ENCODE assay signal across 27 mouse cellular contexts in genomic region chr11:22500771-22501566, GRCm38 (mm10). TPM values are rescaled to one million over a fixed set of nuclear protein-coding genes. Genes with fewer than 3 reads are reported as not detected.
DNase-seq lines count a peak whose midpoint lies in the region; ATAC-seq and TF ChIP-seq lines count a peak whose summit lies in the region.
"Had no signal": no experiment of that assay in that cellular context is flagged by ENCODE, and none has a peak within 500 bp of the region (broad histone marks: within the 10 kb centered on the region; RNA-seq: fewer than 3 reads in every experiment).

No protein-coding gene starts in this region.

- no peaks in the 10 kb centered on the region for H3K9me3 ChIP-seq in kidney, postnatal 0 days (replicated peaks; ENCODE audit: low read length)
- no peaks in the 10 kb centered on the region for H3K9me3 ChIP-seq in lung, postnatal 0 days (ENCODE audit: low read length)
- no peaks in the 10 kb centered on the region for H3K9me3 ChIP-seq in midbrain, embryonic 11.5 days (ENCODE audit: control insufficient read depth, low read length)
- no peaks in the 10 kb centered on the region for H3K9me3 ChIP-seq in midbrain, postnatal 0 days (ENCODE audit: low read length)
- H3K9me3 ChIP-seq: heart, embryonic 15.5 days had no signal

- H3K27ac ChIP-seq in kidney, postnatal 0 days: no peak overlapping the region
- no peak overlapping the region for H3K27ac ChIP-seq in lung, postnatal 0 days (ENCODE audit: low read length)
- no peak overlapping the region for H3K27ac ChIP-seq in midbrain, embryonic 11.5 days (ENCODE audit: low read depth, low read length)
- no peak overlapping the region for H3K27ac ChIP-seq in midbrain, postnatal 0 days (ENCODE audit: low read depth, low read length)
- H3K27ac ChIP-seq: embryonic facial prominence, embryonic 12.5 days; embryonic facial prominence, embryonic 15.5 days; gastrocnemius, adult 2 months; heart, embryonic 15.5 days; hindbrain, embryonic 14.5 days; hindbrain, postnatal 0 days had no signal

- no peak overlapping the region for H3K4me3 ChIP-seq in kidney, postnatal 0 days (replicated peaks; ENCODE audit: low read depth, low read length)
- no peak overlapping the region for H3K4me3 ChIP-seq in lung, postnatal 0 days (ENCODE audit: low read depth, low read length)
- no peak overlapping the region for H3K4me3 ChIP-seq in midbrain, embryonic 11.5 days (ENCODE audit: low read depth, low read length)
- no peak overlapping the region for H3K4me3 ChIP-seq in midbrain, postnatal 0 days (ENCODE audit: low read depth, low read length)
- H3K4me3 ChIP-seq: embryonic facial prominence, embryonic 12.5 days; embryonic facial prominence, embryonic 15.5 days; gastrocnemius, adult 2 months; heart, embryonic 12.5 days; heart, embryonic 15.5 days had no signal

- no peaks in the 10 kb centered on the region for H3K4me1 ChIP-seq in kidney, postnatal 0 days (replicated peaks; ENCODE audit: insufficient read depth, low read length)
- H3K4me1 ChIP-seq in lung, postnatal 0 days (ENCODE audit: insufficient read depth, low read depth, low read length): no peaks in the 10 kb centered on the region; the same call in 1 of the 2 replicates
- no peaks in the 10 kb centered on the region for H3K4me1 ChIP-seq in midbrain, embryonic 11.5 days (ENCODE audit: control insufficient read depth, insufficient read depth, low read length)
- no peaks in the 10 kb centered on the region for H3K4me1 ChIP-seq in midbrain, postnatal 0 days (ENCODE audit: insufficient read depth, low read length)
- H3K4me1 ChIP-seq: embryonic facial prominence, embryonic 12.5 days; embryonic facial prominence, embryonic 15.5 days; heart, embryonic 12.5 days; heart, embryonic 15.5 days had no signal

- 74% methylated on average over 9 of the region's 9 CpGs for WGBS in kidney, postnatal 0 days
- WGBS in lung, postnatal 0 days: 45% methylated on average over 9 of the region's 9 CpGs
- 84% methylated on average over 9 of the region's 9 CpGs for WGBS in midbrain, embryonic 11.5 days
- 84% methylated on average over 9 of the region's 9 CpGs for WGBS in midbrain, postnatal 0 days

- H3K4me2 ChIP-seq in kidney, postnatal 0 days (ENCODE audit: low read length): no peak overlapping the region
- no peak overlapping the region for H3K4me2 ChIP-seq in lung, postnatal 0 days (replicated peaks; ENCODE audit: low read depth, low read length)
- no peak overlapping the region for H3K4me2 ChIP-seq in midbrain, embryonic 11.5 days
- H3K4me2 ChIP-seq in midbrain, postnatal 0 days (ENCODE audit: low read depth, low read length, poor library complexity, severe bottlenecking): no peak overlapping the region
- H3K4me2 ChIP-seq: embryonic facial prominence, embryonic 12.5 days; embryonic facial prominence, embryonic 15.5 days; heart, embryonic 12.5 days; heart, embryonic 15.5 days; hindbrain, embryonic 14.5 days had no signal

- H3K9ac ChIP-seq in kidney, postnatal 0 days (ENCODE audit: low read depth, low read length): no peak overlapping the region
- H3K9ac ChIP-seq in lung, postnatal 0 days (replicated peaks; ENCODE audit: low read depth): no peak overlapping the region
- H3K9ac ChIP-seq in midbrain, embryonic 11.5 days (ENCODE audit: low read length): no peak overlapping the region
- H3K9ac ChIP-seq in midbrain, postnatal 0 days (replicated peaks; ENCODE audit: low read length, poor library complexity, severe bottlenecking): no peak overlapping the region
- H3K9ac ChIP-seq: embryonic facial prominence, embryonic 12.5 days; embryonic facial prominence, embryonic 15.5 days; forebrain, postnatal 0 days; heart, embryonic 12.5 days; heart, embryonic 15.5 days; hindbrain, embryonic 14.5 days had no signal

- DNase-seq in kidney, postnatal 0 days (ENCODE audit: low spot score): peak; percentile 57
- no peak for DNase-seq in kidney, postnatal 36 days
- peak; percentile 55 for DNase-seq in lung, postnatal 0 days (ENCODE audit: low spot score)
- DNase-seq in lung, postnatal 14 days: no peak
- DNase-seq in midbrain, embryonic 11.5 days (ENCODE audit: low spot score, missing footprints): peak; percentile 47
- no peak for DNase-seq in midbrain, postnatal 0 days (ENCODE audit: low spot score)
- DNase-seq in B cell, adult 2 months: no peak
- DNase-seq: adrenal gland, adult 2 months; adrenal gland, postnatal 14 days; cerebellum, adult 11 months; cerebellum, adult 2 months; cerebellum, adult 9-11 months; cerebellum, postnatal 25 days; forebrain, postnatal 0 days; gastrocnemius, adult 2 months; gastrocnemius, postnatal 14 days; heart, adult 18-20 months; heart, postnatal 14 days; heart, postnatal 4 days had no signal

- no peaks in the 10 kb centered on the region for H3K36me3 ChIP-seq in kidney, postnatal 0 days (ENCODE audit: insufficient read depth, low read length)
- no peaks in the 10 kb centered on the region for H3K36me3 ChIP-seq in lung, postnatal 0 days (ENCODE audit: insufficient read depth, low read length)
- no peaks in the 10 kb centered on the region for H3K36me3 ChIP-seq in midbrain, embryonic 11.5 days (ENCODE audit: control insufficient read depth, insufficient read depth, low read length)
- H3K36me3 ChIP-seq in midbrain, postnatal 0 days (ENCODE audit: insufficient read depth, low read length): no peaks in the 10 kb centered on the region
- H3K36me3 ChIP-seq: embryonic facial prominence, embryonic 15.5 days; heart, embryonic 15.5 days had no signal

- TF ChIP-seq EP300 in lung, postnatal 0 days (IDR thresholded peaks at IDR 0.05): no peak

- ATAC-seq in kidney, postnatal 0 days (replicated peaks; ENCODE audit: low FRiP score, low read depth): no peak
- peak; percentile 61 for ATAC-seq in lung, postnatal 0 days
- ATAC-seq in midbrain, embryonic 11.5 days (ENCODE audit: low FRiP score): no peak
- ATAC-seq in midbrain, postnatal 0 days (ENCODE audit: low FRiP score): no peak
- ATAC-seq: forebrain, embryonic 14.5 days; forebrain, postnatal 0 days; hindbrain, postnatal 0 days; Patski had no signal

- H3K27me3 ChIP-seq in kidney, postnatal 0 days (ENCODE audit: insufficient read depth, low read length): no peaks in the 10 kb centered on the region
- no peaks in the 10 kb centered on the region for H3K27me3 ChIP-seq in lung, postnatal 0 days (replicated peaks; ENCODE audit: insufficient read depth, low read length)
- no peaks in the 10 kb centered on the region for H3K27me3 ChIP-seq in midbrain, embryonic 11.5 days (ENCODE audit: control insufficient read depth, insufficient read depth, low read length)
- H3K27me3 ChIP-seq in midbrain, postnatal 0 days (ENCODE audit: insufficient read depth, low read length): no peaks in the 10 kb centered on the region
- H3K27me3 ChIP-seq: embryonic facial prominence, embryonic 12.5 days; embryonic facial prominence, embryonic 15.5 days; heart, embryonic 12.5 days; heart, embryonic 15.5 days; Patski had no signal

- no peak for TF ChIP-seq CTCF in kidney, postnatal 0 days (IDR thresholded peaks at IDR 0.05; ENCODE audit: low read depth)
- TF ChIP-seq CTCF in lung, postnatal 0 days (IDR thresholded peaks at IDR 0.05): no peak
- no peak for TF ChIP-seq CTCF in midbrain, postnatal 0 days (IDR thresholded peaks at IDR 0.05)

RNA-seq across cellular contexts. Expression of gene Tmem17, which starts 10.9 kb away (rescaled TPM):
- polyA plus RNA-seq in kidney, postnatal 0 days (2015; fragmentation: Nextera tagmentation; extraction: Ambion mirVana): 17.7 and 18.1 TPM in 2 replicates
- polyA plus RNA-seq in lung, postnatal 0 days (2015; fragmentation: Nextera tagmentation; extraction: Ambion mirVana): 13.8 and 14.5 TPM in 2 replicates
- polyA plus RNA-seq in midbrain, embryonic 11.5 days (2014; fragmentation: Nextera tagmentation; extraction: Ambion mirVana): 15.8 and 16.7 TPM in 2 replicates
- 18.0 and 28.0 TPM in 2 replicates for total RNA-seq in midbrain, postnatal 0 days (2014; rRNA removed)
- polyA plus RNA-seq in midbrain, postnatal 0 days (2015; fragmentation: Nextera tagmentation; extraction: Ambion mirVana): 24.7 and 26.0 TPM in 2 replicates

Comparison
In these comparisons a context has a peak if more than half of its experiments do, and no peak if none do; other contexts are left out.
1. DNase-seq: peak in kidney, postnatal 0 days (single experiment), lung, postnatal 0 days (single experiment) and midbrain, embryonic 11.5 days (single experiment); none in kidney, postnatal 36 days (0 of 2), lung, postnatal 14 days (single experiment), midbrain, postnatal 0 days (single experiment) and B cell, adult 2 months (0 of 2).